Mouse (Mus musculus) right cerebral cortex, adult 2 months (tissue): ENCODE results near the gene Clcn1.

Experiments used
- DNase-seq, 2 experiments: peaks; one replicate each; pipeline ENCODE4 v3.0.0; 2021 to 2022; ENCODE audit warnings: low spot score in 2 of 2

Gene Clcn1

DNA sequence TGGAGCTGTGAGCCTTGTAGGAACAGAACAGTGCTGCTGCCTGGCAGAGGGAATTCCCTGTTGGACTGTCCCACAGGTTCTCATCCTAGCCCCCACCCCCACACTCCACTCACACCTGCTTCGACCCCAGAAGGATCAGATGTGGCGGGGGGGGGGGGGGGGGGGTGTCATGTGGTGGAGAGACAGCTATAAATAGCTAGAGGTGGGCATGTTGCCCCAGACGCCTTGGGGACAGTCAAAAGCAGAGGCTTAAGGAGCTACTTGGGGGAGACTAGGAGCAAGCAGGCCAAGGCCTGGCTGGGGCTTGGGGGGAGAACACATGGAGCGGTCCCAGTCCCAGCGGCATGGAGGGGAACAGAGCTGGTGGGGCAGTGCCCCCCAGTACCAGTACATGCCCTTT, at the start of gene Clcn1:
TSS of gene Clcn1 (plus strand) at position 238 of the 400 bp plus-strand sequence.
- no peak for DNase-seq

DNA sequence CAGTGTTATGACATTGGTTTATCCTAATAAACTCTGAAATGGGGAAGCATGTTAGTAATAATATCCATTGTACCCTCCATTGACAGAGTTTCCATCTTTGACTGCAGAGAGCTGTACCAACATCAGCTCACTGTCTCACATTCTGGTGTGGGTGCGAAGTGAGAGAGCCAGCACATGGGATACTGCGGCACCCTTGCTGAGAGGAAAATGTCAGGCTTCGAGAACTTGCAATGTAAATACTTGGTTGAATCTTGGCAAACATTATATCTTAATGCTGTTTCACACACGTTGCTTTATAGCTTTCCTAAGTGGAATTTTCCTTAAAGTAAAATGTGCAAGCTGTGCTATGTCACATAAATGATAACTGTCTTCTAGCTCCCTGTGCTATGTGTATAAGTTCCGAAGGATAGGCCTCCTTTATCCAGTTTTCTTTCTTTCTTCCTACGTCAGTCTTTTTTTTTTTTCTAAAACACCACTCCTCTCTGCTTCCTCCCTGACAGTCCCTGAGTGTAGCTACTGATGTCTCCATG, 49.1 kb upstream of the Clcn1 start:
- peak in 1 of 2 experiments; percentile 21 for DNase-seq

DNA sequence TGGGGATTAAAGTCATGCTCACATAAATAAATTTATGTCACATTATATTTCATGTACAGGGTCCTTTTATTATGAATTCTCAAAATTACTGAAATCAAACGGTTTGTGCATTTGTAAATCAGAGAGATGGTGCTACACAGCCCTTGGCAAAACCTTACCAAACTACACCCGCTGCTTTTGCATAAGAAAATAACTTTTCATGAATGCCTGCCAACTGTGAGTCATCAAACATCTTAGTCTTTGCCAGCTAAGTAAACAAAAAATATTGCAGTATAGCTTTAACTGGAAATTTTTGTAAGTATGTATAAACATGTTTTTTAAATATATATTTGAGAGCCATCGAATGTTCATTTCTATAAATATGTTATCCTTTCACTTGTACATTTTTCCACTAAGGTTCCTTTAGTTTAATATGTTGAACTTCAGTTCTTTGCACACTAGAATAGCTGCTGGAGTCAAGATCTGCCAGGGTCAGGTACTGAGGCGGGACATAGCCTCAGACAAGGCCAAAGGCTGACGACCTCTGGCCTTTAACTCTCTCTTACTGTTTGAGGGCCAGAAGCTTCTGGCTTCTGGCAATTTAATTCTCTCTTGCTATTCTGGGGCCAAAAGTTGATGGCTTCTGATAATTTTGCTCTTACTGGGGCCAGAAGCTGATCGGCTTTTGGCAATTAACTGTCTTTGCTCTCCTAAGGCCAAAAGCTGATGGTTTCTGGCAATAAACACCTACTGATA, 45.0 kb upstream of the Clcn1 start:
- peak in 1 of 2 experiments; percentile 21 for DNase-seq

DNA sequence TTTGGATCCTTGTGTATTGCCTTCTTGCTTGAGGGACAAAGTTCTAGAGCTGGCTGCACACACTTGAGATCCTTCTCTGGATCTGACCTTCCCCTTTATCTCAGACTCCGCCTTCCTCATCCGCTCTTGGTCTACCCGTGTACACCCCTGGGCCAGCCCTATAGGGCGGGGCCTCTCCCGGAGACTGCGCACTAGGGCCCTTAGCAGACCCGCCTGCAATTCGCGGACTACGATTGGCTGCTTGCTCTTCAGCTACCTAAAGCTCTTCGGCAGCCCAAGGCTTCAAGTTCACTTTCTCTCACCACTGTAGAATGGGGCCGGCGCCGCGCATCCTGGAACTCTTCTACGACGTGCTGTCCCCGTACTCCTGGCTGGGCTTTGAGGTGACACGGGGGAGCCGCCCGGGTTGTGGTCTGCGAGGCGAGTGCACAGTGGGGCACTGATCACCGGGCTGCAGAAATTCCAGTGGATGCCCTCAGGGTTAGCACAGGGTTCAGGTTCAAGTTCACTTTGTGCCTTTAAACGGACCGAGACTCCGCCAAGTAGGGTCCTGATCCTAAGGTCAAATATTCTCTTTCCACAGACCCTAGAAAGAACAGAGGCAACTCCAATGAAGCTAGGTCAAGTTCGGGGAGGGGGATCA, 40.7 kb upstream of the Clcn1 start, which contains the start of gene Gstk1:
TSS of gene Gstk1 (plus strand) at position 225 of the 643 bp plus-strand sequence.
- DNase-seq = peak; percentile 48 to 66

DNA sequence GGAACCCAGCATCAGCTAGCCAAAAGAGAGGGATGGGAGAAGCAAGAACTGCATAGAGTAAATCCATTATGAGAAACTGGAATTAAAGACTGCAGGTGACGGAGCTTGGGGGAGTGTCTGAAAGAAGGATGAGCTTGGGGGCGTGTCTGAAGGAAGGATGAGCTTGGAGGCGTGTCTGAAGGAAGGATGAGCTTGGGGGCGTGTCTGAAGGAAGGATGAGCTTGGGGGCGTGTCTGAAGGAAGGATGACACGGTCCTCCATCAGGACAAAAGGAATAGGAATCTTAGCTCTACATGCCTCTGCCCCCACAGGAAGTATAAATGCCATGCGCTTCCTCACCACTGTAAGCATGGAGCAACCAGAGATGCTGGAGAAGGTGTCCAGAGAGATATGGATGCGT, 39.3 kb upstream of the Clcn1 start:
- no peak for DNase-seq

DNA sequence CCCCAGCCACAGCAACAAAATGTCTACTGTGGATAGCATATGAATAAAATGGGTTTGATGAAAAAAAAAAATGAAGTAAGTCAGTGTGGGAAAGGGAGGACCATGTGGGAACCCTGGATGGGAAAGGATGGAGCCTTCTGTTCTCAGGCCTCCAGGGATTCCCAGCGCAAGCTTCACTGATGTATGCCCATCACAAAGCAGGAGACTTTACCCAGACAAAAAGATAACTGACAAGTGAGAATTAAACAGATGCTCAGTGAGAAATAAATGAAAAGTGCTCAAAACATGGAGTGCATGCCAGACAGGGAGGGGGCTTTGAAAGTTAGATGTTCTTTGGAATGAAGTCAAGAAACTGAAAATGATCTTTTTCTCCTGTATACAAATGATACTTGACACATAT, 38.5 kb upstream of the Clcn1 start:
- no peak for DNase-seq

DNA sequence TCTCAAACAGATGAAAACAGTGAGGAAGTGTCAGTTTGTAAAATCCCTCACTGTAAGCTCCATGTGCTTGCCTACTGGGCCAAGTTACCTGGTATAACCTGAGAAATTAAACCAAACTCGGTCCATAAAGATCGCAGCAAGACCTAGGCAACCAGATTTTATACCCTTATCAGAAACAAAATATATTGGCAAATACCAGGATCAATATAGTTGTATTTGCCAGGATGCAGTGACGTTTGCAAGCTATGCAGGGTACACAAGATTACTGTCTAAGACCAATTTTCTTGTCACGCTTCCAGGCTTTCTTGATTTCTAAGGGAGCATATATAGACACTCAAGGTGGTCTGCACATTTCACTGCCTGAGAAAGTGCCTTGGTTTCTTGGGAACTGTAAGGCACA, 34.7 kb upstream of the Clcn1 start:
- DNase-seq = no peak

DNA sequence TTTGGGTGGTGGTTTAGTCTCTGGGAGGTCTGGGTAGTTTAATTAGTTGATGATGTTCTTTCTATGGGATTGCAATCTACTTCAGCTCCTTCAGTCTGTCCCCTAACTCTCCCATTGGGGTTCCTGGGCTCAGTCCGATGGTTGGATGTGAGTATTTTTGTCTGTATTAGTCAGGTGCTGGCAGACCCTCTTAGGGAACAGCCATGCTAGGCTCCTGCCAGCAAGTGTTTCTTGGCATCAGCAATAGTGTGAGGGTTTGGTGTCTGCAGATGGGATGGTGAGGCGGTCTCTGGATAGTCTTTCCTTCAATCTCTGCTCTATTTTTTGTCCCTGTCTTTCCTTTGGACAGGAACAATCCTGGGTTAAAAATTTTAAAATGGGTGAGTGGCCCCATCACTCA, 33.4 kb upstream of the Clcn1 start:
- no peak for DNase-seq

DNA sequence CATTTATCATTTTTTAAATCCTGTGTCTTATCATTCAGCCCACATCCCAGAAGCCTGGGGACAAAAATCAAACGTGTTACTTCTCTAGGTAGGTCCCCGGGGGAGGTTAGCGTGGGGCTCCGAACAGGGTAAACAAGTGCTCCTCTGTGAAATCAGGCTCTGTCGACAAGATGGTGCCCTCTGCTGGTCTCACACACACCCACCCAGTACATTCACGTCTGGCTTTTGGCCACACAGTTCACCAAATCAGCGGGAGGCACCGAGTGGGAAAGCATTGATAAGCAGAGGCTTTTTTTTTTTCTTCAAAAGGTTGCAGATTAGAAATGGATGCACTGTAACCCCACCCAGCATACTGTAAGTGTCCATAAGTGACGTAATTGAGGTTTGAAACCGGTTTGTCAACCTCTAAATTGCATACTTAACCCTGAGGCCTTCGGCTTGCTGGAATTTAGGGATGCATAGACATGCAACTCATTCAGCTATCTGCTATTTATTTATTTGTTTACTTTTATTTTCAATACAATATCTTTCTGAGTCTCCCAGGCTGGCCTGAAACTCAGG, 29.1 kb upstream of the Clcn1 start:
- peak; percentile 49 to 59 for DNase-seq

DNA sequence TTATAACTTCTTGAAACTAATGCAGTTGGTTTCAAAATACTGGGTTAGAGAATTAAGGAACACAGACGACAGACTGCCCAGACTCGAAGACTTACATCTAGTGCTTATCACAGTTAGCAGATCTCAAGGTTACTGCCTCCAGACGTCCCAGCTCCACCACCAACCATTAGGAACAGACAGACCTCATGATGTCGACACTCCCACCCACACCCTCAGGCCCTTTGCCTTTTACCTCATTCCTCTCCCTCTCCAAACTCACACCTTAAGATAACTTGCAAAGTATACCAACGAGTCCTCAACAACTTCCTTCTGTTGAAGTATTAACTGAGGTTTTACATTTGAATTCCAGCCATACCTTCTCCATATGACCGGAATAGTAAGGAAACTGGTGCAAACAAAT, 26.1 kb upstream of the Clcn1 start:
- DNase-seq = no peak

DNA sequence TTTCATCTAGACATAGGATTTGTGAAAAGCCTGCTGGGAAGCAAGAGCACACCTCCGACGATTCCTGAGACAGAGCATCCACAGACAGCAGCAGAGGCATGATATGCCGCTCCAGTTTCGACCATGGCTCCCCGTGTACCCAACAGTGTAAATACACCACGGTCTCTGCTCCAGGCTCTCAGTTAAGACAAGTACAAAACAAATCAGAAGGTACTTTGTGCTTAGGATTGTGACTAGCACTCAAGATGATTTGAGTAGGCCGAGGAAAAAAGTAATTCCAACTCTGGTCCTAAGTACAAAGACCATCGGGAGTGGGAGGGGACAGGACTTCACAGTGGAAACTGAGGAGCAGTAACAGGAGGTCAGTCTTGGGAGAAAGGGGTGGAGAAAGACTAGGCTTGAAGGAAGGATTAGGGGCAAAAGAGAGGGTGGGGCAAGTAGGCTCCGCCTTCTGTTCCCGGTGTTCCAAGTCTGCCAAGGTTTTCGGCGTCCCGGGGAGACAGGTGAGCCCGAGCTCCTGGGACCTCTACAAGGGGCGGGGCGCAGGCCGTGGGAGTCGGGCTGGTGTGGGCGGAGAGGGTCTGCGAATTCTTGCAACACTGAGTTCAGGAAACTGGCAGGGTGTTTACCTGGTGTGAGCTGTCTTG, 24.8 kb upstream of the Clcn1 start, which contains the start of gene Tmem139:
TSS of gene Tmem139 (plus strand) at position 447 of the 647 bp plus-strand sequence.
- no peak for DNase-seq

DNA sequence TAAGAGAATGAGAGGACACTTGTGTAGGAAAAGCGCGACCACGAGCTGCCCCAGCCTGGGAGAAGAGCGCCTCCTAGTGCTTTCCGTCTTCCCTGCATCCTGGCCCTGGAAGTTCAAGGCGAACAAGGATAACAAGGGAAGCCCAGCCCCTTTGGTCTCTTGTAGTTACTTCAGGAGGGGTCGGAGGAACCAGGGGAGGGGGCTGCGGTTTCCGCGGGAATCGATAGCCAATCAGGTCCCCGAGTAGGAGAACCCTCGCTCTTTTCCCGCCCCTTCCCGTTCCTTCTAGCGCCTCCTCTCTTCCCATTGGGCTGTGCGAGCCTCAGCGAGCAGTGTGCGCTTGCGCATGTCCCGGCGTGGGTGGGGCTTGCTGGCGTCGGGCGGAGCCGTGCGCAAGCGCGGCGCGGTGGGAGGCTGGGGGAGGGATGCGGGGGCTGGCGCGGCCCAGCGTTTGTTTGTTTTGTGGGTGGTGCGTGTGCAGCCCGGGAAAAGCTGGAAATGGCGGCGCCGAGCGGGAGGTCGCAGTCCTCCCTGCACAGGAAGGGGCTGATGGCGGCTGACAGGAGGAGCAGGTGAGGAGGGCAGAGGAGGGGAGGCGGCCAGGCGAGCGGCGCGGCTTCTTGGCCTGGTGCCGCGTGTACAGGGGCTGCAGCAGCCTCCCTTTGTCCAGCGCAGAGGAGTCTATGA, 21.7 kb upstream of the Clcn1 start, which contains the start of gene Casp2:
TSS of gene Casp2 (plus strand) at position 360 of the 687 bp plus-strand sequence.
- DNase-seq = peak; percentile 98

DNA sequence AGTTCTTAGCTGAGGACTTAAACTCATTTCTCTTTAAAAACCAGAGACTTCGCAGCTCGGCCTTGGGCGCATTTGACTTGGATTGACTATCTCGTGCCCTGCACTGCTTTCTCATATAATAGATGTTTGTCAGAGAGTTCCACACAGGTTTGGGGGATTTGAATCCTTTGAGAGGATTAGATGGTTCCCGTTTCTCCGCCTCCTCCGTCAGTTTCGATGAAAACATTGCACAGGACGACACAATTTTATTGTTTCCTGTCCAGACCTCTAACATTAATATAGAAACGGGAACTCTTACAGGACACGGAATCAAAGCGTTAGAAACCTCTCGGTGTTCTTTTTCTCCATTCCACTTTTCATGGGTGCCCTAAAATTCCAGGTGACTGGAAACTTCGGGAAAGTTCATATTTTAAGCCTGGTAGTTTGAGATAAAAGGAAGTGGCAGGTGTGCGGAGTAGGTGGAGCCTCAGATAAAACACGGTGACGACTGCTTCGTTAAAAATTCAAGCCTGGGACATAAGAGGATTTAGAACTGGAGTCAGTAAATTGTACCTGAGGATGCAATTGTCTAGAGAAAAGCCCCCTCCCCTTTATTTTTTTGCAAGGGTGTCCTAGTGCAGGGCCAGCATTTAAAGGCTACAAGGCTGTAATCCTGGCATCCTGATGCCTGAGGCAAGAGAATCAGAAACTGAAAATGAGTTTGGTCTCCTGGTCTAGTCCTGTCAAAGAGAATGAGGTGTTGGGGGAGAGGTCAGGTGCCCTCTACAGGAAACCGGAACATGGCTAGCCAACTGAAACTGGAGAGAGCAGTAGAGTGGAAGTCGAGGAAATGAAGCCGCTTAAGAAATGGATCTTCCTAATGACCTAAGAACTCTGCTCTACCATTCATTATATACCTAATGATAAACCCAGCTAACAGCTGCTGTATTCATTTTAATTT, 20.8 kb upstream of the Clcn1 start:
- DNase-seq = no peak

DNA sequence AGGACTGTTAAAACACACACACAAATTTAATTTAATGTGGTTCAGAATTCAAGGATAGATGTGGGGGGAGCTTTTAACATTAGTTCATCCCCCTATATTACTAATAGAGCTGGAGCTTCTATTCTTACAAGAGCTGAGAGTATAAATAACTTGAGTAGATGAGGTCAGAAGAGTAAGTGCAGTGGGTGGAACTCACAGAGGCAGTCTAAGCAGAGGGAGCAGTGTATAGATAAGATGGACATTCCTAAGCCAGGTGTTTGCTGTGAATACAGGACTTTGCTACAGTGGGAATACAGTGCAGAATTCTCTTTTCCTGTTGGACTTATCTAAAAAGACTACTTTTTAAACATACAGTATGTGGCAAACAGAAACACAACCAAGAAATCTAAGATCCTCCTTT, 15.7 kb upstream of the Clcn1 start:
- no peak for DNase-seq

DNA sequence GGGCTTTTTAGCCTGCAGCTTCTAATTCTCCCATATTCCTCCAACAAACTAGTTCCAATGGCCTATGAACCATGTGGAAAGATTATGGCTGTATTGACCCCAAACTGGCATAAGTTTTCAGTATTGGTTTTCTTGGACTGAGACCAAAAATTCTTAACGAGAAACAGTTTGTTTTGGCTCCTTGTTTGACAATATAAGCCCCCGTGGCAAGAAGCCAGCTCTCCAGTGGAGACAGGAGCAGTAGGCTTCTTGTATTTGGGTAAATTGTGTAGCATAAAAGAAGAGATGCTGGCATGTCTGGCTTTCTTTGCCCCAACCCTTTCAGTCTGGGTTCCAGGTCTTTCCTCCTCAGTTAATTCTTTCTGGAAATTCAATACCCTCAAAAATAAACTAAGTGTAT, 10.3 kb upstream of the Clcn1 start:
- DNase-seq = no peak

DNA sequence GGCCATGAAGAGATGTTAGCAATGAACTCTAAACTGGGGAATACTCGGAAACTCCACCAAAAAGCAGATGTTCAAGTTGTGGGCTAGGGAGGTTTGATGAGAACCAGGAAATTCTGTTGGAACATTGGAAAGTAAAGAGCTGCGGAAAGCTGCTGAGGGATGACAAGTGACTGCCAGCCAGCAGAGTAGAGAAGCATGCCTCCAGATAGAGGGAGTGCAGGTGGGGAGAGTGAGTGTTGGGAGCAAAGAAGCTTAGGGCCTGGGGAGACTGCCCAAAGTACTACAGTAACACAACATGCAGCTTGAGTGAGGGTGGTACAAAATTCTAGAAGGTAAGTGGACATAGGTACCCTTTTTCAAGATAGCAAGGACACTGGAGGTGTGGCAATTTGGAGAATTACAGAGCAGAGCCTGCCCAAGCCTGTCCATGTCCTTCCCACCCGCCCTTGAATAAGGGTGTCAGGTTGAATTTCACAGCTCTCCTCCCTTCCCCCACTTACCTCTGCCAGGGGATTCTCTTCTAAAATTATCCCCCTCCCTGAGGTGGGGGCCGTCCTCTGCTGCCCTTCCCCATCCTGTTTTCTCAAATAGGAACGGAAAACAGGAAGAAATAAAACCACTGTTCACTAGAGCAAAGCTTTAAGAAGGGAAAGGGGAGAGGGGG, 3.5 kb upstream of the Clcn1 start:
- DNase-seq = no peak

DNA sequence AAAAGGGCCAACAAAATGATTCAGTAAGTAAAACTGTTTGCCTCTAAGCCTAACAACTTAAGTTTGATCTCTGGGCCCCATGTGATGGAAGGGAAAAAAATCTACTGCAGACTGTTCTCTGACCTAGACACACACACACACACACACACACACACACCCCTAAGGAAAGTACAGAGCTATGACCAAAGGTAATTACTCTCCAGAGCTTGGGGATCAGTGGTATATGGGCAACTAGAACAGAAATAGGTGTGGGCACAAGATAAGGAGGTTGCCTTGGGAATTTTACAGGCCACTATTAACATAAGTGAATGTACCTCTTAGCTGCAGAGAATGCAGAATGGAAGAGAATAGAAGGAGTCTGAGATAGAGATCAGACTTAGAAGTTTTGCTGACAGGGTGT, 1.1 kb downstream of the Clcn1 start:
- no peak for DNase-seq

DNA sequence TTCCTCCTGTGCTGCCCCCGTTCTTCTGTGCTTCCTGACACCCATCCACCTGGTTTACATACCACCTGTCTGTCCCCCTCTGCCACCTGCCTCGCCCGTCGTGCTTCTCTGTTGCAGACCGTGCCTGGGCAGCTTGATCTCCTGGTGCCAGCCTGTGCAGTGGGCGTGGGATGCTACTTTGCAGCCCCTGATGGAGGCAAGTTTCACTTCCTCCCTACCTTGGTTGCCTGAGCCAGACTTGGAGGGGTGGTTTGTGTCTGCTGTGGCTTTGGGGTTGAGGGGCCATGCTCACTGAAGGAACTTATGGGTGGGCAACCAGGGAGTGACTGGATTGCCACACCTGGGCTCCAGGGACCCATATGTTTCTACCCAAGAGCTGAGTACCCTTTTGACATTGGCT, 6.8 kb downstream of the Clcn1 start:
- no peak for DNase-seq

DNA sequence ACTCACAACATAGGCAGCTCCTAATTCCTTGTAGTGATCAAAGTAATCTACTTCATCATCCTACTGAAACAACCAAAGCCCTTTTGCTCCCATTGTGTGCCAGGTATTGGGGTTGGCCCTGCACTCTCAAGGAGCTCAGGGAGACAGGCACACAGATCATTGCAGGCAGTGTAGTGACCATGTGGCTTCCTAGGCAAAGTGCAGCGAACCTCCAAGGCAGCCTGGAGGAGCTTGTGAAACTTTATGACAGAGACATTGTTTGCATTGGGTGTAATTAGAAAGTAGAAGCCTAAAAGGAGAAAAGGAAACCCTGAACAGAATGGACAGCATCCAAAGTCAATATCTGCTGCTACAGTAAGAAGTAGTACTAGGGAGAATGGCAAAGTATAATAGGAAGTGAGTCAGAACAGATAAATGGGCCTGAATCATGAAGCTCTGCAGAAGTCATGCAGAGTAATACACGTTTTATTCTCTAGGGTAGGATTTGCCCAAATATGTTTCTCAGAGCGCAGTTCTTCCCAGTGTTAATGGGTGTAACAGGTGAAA, 9.1 kb downstream of the Clcn1 start:
- DNase-seq = no peak

DNA sequence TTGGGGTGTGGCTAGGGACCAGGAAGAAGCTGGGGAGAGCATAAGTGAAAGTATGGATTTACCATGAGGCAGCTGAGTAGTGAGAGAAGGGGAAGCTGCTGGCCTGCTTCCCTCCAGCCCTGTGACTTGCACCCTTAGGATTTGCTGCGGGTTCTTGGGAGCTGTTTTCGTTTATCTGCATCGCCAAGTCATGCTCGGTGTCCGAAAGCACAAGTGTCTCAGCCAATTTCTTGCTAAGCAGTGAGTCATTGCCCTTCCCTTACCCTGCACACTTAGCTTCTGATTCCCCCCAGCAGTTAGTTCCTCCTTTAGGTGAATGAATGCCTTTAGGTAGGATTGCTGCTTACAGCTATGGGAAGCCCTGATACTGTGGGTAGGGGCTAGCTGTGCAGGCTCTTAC, 12.9 kb downstream of the Clcn1 start:
- DNase-seq = no peak
